Mouse (Mus musculus): ENCODE data around the gene Teddm1a.

GRCm38 (mm10) chr1:153909963-153910291, 18.4 kb downstream of the Teddm1a start:
- TF ChIP-seq POLR2A (IDR thresholded peaks at IDR 0.05; ENCODE audit: insufficient read depth, low read depth, low read length) (peak; percentile 42; the same call in 1 of the 2 replicates), CTCF (IDR thresholded peaks at IDR 0.05) (no peak)
